Mouse (Mus musculus) heart, postnatal 10 days (tissue): Measurements from ENCODE around the gene Olfr1489. TPM values are rescaled to one million over a fixed set of nuclear protein-coding genes. Genes with fewer than 3 reads are reported as not detected.
"Not testable (repeated sequence)": the region's sequence is repeated elsewhere in the genome, so short reads cannot be mapped to it uniquely, and the experiment has no call there.

Source experiments
- DNase-seq, 2 experiments: peaks; one replicate each; pipeline ENCODE4 v3.0.0; 2021
- intact Hi-C: fragments of 180-260 bp; cut with DNase I; formaldehyde crosslinking; loops from one replicate; pipeline ENCODE4 v1.15.1; 2025
- microRNA-seq, 2 experiments: library from miRNA; unstranded; fragments of <30 nt; microRNA quantifications; one replicate each; pipeline ENCODE4 v1.2.0; 2022
- total RNA-seq, 2 experiments: library from RNA; stranded (reverse); gene quantifications; 2 replicates each; pipeline ENCODE4 v1.2.3; 2021

The Olfr1489 gene
- total RNA-seq: not detected

DNA sequence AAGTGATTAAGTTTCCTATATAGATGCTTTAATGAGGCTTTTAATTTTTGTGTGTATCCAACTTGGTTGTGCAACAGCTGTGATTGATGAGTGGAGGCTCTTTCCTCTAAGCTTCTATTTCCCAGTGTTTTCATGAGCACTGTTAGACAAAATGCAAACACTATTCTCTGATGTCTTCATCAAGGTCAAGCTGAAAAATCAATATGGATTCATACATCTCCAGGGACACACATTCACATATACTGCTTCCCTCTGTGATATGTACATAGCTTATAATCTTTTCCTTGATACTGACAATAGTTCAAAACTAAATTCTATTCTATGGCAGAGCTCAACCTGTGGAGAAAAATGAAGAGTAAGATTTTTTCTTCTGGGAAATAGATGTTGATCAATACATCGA, at the start of gene Olfr1489:
Olfr1489 (plus strand) TSS at position 301 of the 400 bp plus-strand sequence.
- intact Hi-C loops: no loop called here
- DNase-seq: no peak

DNA sequence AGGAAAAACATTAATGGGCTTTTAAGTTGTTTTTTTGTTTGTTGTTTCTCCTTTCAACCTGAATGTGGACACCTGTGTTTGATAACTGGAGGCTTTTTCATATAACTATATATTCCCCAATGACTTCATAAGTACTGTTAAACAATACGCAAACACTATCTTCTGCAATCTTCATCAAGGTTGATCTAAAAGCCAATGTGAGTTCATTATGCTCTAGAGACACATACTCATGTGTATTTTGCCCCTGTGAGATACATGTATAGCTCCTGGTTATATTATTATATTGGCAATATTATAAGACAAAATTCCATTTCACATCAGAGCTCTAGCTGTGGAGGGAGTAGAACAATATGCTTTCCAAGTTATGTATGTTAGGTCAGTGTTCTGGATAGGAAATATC, 48.2 kb upstream of the Olfr1489 start, which contains the start of gene Olfr1484:
Olfr1484 (plus strand) TSS at position 301 of the 400 bp plus-strand sequence.
- intact Hi-C loops: no loop called here
- no peak for DNase-seq

DNA sequence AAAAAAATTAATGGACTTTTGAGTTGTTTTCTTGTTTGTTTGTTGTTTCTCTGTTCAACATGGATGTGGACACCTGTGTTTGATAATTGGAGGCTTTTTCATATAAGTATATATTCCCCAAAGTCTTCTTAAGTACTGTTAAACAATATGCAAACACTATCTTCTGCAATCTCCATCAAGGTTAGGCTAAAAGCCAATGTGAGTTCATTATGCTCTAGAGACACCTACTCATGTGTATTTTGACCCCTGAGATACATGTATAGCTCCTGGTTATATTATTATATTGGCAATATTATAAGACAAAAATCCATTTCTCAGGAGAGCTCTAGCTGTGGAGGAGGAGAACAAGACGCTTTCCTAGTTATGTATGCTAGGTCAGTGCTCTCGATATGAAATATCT, 14.3 kb upstream of the Olfr1489 start, which contains the start of gene Olfr1487:
Olfr1487 (plus strand) TSS at position 301 of the 400 bp plus-strand sequence.
- intact Hi-C loops, DNase-seq: not testable (repeated sequence)

DNA sequence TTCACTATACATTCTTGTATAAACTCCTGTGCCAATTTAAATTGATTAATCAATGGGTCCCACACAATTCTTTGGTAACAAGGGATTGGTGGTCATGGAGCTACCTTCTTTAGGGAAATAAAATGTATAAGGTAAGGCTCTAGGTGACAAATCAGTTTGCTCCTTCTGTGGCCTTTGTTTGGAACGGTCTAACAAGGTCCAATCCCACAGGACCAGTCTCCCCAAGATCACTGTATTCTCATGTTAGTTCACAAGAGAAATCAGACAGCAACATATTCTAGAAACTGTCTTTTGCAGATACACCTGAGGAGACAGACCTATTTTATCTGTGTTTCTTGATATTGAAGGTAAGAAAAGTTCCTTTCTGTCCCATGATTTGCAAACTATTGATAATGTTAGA, 19.4 kb downstream of the Olfr1489 start, which contains the start of gene Olfr1490:
Olfr1490 (plus strand) TSS at position 301 of the 400 bp plus-strand sequence.
- no peak for DNase-seq
- intact Hi-C loops: no loop called here

Small RNA genes within 50 kb of the gene (microRNA-seq; reads per million reads assigned to microRNA genes)
- gene Gm22323: 0 reads per million in 2 experiments
- gene Gm23931: 0 reads per million in 2 experiments

Other genes starting within 250 kb of the Olfr1489 start
- not detected for gene Olfr1469, start 223.8 kb upstream of the Olfr1489 start, total RNA-seq
- gene Olfr1471, start 188.2 kb upstream of the Olfr1489 start, total RNA-seq: not detected
- not detected for gene Olfr1472, start 175.5 kb upstream of the Olfr1489 start, total RNA-seq
- gene Olfr1474, start 162.1 kb upstream of the Olfr1489 start, total RNA-seq: not detected
- not detected for gene Olfr1475, start 151.4 kb upstream of the Olfr1489 start, total RNA-seq
- gene Olfr1477, start 131.1 kb upstream of the Olfr1489 start, total RNA-seq: not detected
- gene Olfr1480, start 103.7 kb upstream of the Olfr1489 start, total RNA-seq: not detected
- gene Olfr1484, start 48.1 kb upstream of the Olfr1489 start, total RNA-seq: not detected
- gene Olfr1487, start 14.2 kb upstream of the Olfr1489 start, total RNA-seq: not detected
- gene Olfr1490, start 19.5 kb downstream of the Olfr1489 start, total RNA-seq: not detected
- not detected for gene Olfr1491, start 65.6 kb downstream of the Olfr1489 start, total RNA-seq
- not detected for gene Olfr1493-ps1, start 91.7 kb downstream of the Olfr1489 start, total RNA-seq
- gene Olfr1494, start 108.1 kb downstream of the Olfr1489 start, total RNA-seq: not detected
- gene Olfr1495, start 133.0 kb downstream of the Olfr1489 start, total RNA-seq: not detected
- gene Olfr1496, start 146.3 kb downstream of the Olfr1489 start, total RNA-seq: not detected
- gene Olfr1497, start 166.6 kb downstream of the Olfr1489 start, total RNA-seq: not detected
- gene Olfr1499, start 187.8 kb downstream of the Olfr1489 start, total RNA-seq: not detected
- gene Olfr1500, start 198.9 kb downstream of the Olfr1489 start, total RNA-seq: not detected
- not detected for gene Olfr1501, start 219.1 kb downstream of the Olfr1489 start, total RNA-seq
- not detected for gene Olfr1502, start 230.2 kb downstream of the Olfr1489 start, total RNA-seq